Mouse (Mus musculus) heart, postnatal 0 days (tissue): ENCODE measurements around the gene Ado.

ENCODE experiments used
- CTCF ChIP-seq: IDR thresholded peaks from 2 replicates; pipeline ENCODE4 v1.5.1; 2016; ENCODE audit warnings: antibody characterized with exemption, control low read depth, low read depth
- EP300 ChIP-seq: IDR thresholded peaks from 2 replicates; pipeline ENCODE4 v1.6.1; 2016; ENCODE audit warnings: antibody characterized with exemption, low read depth

- TF ChIP-seq CTCF (no peak), EP300 (no peak)
These were observed 12.1 kb downstream of the Ado start for GRCm38 (mm10) chr10:67536621-67537141.
